Mouse (Mus musculus) 416B (cell line): Measurements from ENCODE around the gene Olfr1279.
"Not testable (repeated sequence)": the region's sequence is repeated elsewhere in the genome, so short reads cannot be mapped to it uniquely, and the experiment has no call there.

Source experiments
- DNase-seq: peaks from one replicate; pipeline ENCODE4 v3.0.0; 2011; ENCODE audit warnings: low read depth

Gene Olfr1279

GRCm38 (mm10) chr2:111300374-111300773 is at the start of gene Olfr1279:
Olfr1279 (plus strand) TSS chr2:111300635.
- DNase-seq = no peak

GRCm38 (mm10) chr2:111254216-111254615 is 46.2 kb upstream of the Olfr1279 start, which contains the start of gene Olfr1276:
Olfr1276 (plus strand) TSS chr2:111254516.
- DNase-seq = no peak

- DNase-seq = no peak
Measured at GRCm38 (mm10) chr2:111274006-111274405, 26.4 kb upstream of the Olfr1279 start, which contains the start of gene Olfr1277. Olfr1277 (minus strand) TSS chr2:111274106.

GRCm38 (mm10) chr2:111289836-111290235 is 10.6 kb upstream of the Olfr1279 start, which contains the start of gene Olfr1278:
Olfr1278 (plus strand) TSS chr2:111290136.
- DNase-seq = no peak

GRCm38 (mm10) chr2:111298541-111298940 is 1.9 kb upstream of the Olfr1279 start:
- no peak for DNase-seq

GRCm38 (mm10) chr2:111313717-111314116 is 13.3 kb downstream of the Olfr1279 start, which contains the start of gene Olfr1280:
Olfr1280 (plus strand) TSS chr2:111314017.
- no peak for DNase-seq

- no peak for DNase-seq
Measured at GRCm38 (mm10) chr2:111326220-111326619, 25.8 kb downstream of the Olfr1279 start, which contains the start of gene Olfr1281. Olfr1281 (plus strand) TSS chr2:111326520.

- DNase-seq = not testable (repeated sequence)
Measured at GRCm38 (mm10) chr2:111333721-111334120, 33.3 kb downstream of the Olfr1279 start.

- no peak for DNase-seq
Measured at GRCm38 (mm10) chr2:111335976-111336375, 35.5 kb downstream of the Olfr1279 start, which contains the start of gene Olfr1282. Olfr1282 (minus strand) TSS chr2:111336076.
